Mouse (Mus musculus) forebrain, postnatal 0 days (tissue): Measurements from ENCODE around the gene Slit1. TPM values are rescaled to one million over a fixed set of nuclear protein-coding genes. Genes with fewer than 3 reads are reported as not detected.

Source experiments
- ATAC-seq: fragments of 200-750 bp; cut with Nextera tagmentation; 2 replicates; pipeline ENCODE4 v1.8.0; 2017; ENCODE audit warnings: mild to moderate bottlenecking, moderate library complexity
- DNase-seq: peaks from one replicate; pipeline ENCODE4 v3.0.0-alpha.2; 2015
- H3K27ac ChIP-seq: fragments of 300-500 bp; sonication (generic); 2 replicates; pipeline ENCODE4 v1.5.1; 2014; ENCODE audit warnings: low read depth, mild to moderate bottlenecking, antibody characterized with exemption, low read length, moderate library complexity, mixed read lengths
- H3K27me3 ChIP-seq: fragments of 300-500 bp; sonication (generic); 2 replicates; pipeline ENCODE4 v1.6.1; 2014; ENCODE audit warnings: mild to moderate bottlenecking, low read length, mixed read lengths; ENCODE audit not compliant: insufficient read depth
- H3K36me3 ChIP-seq: fragments of 300-500 bp; sonication (generic); 2 replicates; pipeline ENCODE4 v1.6.1; 2014; ENCODE audit warnings: mild to moderate bottlenecking, moderate library complexity; ENCODE audit not compliant: insufficient read depth
- H3K4me1 ChIP-seq: fragments of 300-500 bp; sonication (generic); 2 replicates; pipeline ENCODE4 v1.6.1; 2014; ENCODE audit warnings: antibody characterized with exemption; ENCODE audit not compliant: insufficient read depth
- H3K4me2 ChIP-seq: fragments of 300-500 bp; sonication (generic); 2 replicates; pipeline ENCODE4 v1.6.1; 2014; ENCODE audit warnings: low read depth, mild to moderate bottlenecking, moderate library complexity
- H3K4me3 ChIP-seq: fragments of 300-500 bp; sonication (generic); 2 replicates; pipeline ENCODE4 v1.5.1; 2014; ENCODE audit warnings: low read depth, low read length, mixed read lengths
- H3K9ac ChIP-seq: fragments of 300-500 bp; sonication (generic); 2 replicates; pipeline ENCODE4 v1.6.1; 2014; ENCODE audit warnings: mild to moderate bottlenecking
- H3K9me3 ChIP-seq: fragments of 300-500 bp; sonication (generic); 2 replicates; pipeline ENCODE4 v1.6.1; 2016; ENCODE audit warnings: low read length
- CTCF ChIP-seq: sonication (generic); IDR thresholded peaks from 2 replicates; pipeline ENCODE4 v1.5.1; 2016; ENCODE audit warnings: antibody characterized with exemption, control low read depth, low read depth
- WGBS: fragments of 180-500 bp; shearing (Covaris S2); extraction: QIAGEN DNeasy Blood & Tissue Kit; methylation state at CpG from one replicate; pipeline ENCODE4 v1.1.7; 2014; 5-methylcytosine and 5-hydroxymethylcytosine counted together
- microRNA-seq, 2 experiments: library from miRNA; unstranded; fragments of <30 nt; microRNA quantifications; one replicate each; pipeline ENCODE4; 2016
- polyA plus RNA-seq: library from polyadenylated mRNA; unstranded; fragments of >200 nt; fragmentation: Nextera tagmentation; extraction: Ambion mirVana; gene quantifications from 2 replicates; pipeline ENCODE4 v1.2.1, GENCODE M21; 2015
- total RNA-seq: library from RNA; depleted of rRNA; stranded (reverse); fragments of >200 nt; gene quantifications from 2 replicates; pipeline ENCODE4 v1.2.3, GENCODE M21; 2014; rRNA removed

Slit1 gene
- total and polyA plus RNA-seq, 2 experiments from 2014 or later, result 13.4 to 61.8 TPM

DNA sequence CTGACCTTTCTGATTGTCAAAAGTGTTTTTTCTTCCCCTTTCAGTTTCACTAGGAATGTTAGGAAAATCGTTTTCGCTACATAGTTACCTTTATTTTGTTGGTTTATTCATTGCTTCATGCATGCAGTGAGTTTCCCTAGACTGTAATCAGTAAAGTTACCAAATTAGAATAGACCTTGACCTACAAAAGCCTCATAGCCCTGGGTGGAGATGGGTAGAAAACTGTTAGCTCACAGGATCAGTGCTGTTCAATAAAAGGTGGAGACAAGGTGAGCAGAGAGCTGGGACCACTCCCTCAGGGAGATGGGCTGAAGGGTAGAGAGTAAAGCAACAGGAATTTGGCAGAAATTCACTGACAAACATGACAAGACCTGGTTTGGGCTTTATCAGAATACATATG, 169.8 kb downstream of the Slit1 start:
- H3K9me3 ChIP-seq, result no peaks in the 10 kb centered on the region
- no peak overlapping the region for H3K27ac ChIP-seq
- no peak overlapping the region for H3K4me3 ChIP-seq
- WGBS, result 93% methylated on average over 2 of the region's 2 CpGs
- ATAC-seq, result no peak
- H3K27me3 ChIP-seq, result no peaks in the 10 kb centered on the region
- no peak for TF ChIP-seq CTCF
- no peak overlapping the region for H3K9ac ChIP-seq
- no peak for DNase-seq
- H3K36me3 ChIP-seq, result no peaks in the 10 kb centered on the region
- H3K4me1 ChIP-seq, result no peaks in the 10 kb centered on the region
- H3K4me2 ChIP-seq, result no peak overlapping the region

- no peak overlapping the region for H3K4me2 ChIP-seq
Measured at GRCm38 (mm10) chr19:41568791-41569190, 174.7 kb downstream of the Slit1 start.

DNA sequence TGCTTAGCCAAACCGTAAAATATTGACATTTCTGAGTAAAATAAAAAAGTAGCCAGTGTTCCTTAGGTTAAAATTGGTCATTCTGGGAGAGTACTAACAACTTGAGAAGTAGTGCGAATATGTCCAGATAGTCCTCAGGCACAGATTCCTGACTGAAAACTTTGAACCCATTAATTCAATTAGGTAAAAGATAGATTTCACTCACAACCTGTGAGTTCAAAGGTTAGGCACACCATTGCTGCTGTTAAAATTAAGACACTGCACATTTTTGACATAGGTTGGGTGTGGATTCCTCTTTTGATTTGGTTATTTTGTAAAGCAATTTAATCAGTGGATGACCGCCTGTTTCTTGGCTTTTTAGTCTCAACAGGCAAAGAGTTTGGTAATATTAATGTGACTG, 182.6 kb downstream of the Slit1 start:
- DNase-seq, result no peak
- Histone ChIP-seq H3K9me3 (no peaks in the 10 kb centered on the region), H3K4me1 (no peaks in the 10 kb centered on the region), H3K9ac (no peak overlapping the region), H3K27me3 (no peaks in the 10 kb centered on the region), H3K4me3 (no peak overlapping the region), H3K4me2 (no peak overlapping the region), H3K36me3 (peaks cover 29% of the 10 kb centered on the region), H3K27ac (no peak overlapping the region)
- 97% methylated on average over 3 of the region's 3 CpGs for WGBS
- TF ChIP-seq CTCF, result no peak
- no peak for ATAC-seq

More at GRCm38 (mm10) chr19:41568791-41569190, 174.7 kb downstream of the Slit1 start:
- ATAC-seq, result no peak
- 67% methylated on average over 2 of the region's 2 CpGs for WGBS
- Histone ChIP-seq H3K27ac (no peak overlapping the region), H3K4me3 (no peak overlapping the region), H3K27me3 (no peaks in the 10 kb centered on the region), H3K9ac (no peak overlapping the region), H3K9me3 (no peaks in the 10 kb centered on the region), H3K36me3 (no peaks in the 10 kb centered on the region), H3K4me1 (no peaks in the 10 kb centered on the region)
- DNase-seq, result no peak
- TF ChIP-seq CTCF, result no peak

GRCm38 (mm10) chr19:41558891-41559486, 184.5 kb downstream of the Slit1 start:
- no peak for TF ChIP-seq CTCF
- H3K9me3 ChIP-seq, result no peaks in the 10 kb centered on the region
- H3K27me3 ChIP-seq, result no peaks in the 10 kb centered on the region
- H3K36me3 ChIP-seq, result peaks cover 33% of the 10 kb centered on the region
- ATAC-seq (no peak), DNase-seq (no peak)
- WGBS, result 81% methylated on average over 9 of the region's 9 CpGs
- no peak overlapping the region for H3K4me3 ChIP-seq
- H3K27ac ChIP-seq, result no peak overlapping the region
- H3K9ac ChIP-seq, result no peak overlapping the region
- H3K4me1 ChIP-seq, result no peaks in the 10 kb centered on the region
- H3K4me2 ChIP-seq, result no peak overlapping the region

DNA sequence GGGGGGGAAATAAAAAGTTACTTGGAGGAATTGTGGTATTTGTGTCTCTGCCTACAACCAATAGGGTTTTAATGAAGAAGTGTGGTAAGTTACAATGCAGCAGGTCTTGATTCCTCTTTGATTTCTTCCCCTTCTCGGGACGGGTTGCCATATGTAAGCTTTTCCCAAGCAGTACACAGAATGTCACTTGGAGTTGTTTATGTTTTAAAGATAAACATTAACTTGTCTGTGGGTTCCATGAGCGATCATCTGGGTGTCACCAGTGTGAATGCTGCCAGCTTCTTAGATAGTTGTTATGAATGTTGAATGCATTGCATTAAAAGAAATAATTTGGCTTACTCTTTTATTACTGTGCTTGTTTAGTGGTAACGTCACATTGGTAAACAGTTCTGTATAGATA, 186.0 kb downstream of the Slit1 start:
- Histone ChIP-seq H3K9me3 (no peaks in the 10 kb centered on the region), H3K4me1 (no peaks in the 10 kb centered on the region), H3K36me3 (peaks cover 33% of the 10 kb centered on the region), H3K4me3 (no peak overlapping the region), H3K4me2 (no peak overlapping the region), H3K27ac (no peak overlapping the region), H3K27me3 (no peaks in the 10 kb centered on the region), H3K9ac (no peak overlapping the region)
- no peak for ATAC-seq
- no peak for DNase-seq
- no peak for TF ChIP-seq CTCF
- WGBS, result 75% methylated on average over 4 of the region's 4 CpGs

- H3K4me2 ChIP-seq, result no peak overlapping the region
- H3K4me3 ChIP-seq, result no peak overlapping the region
- no peak overlapping the region for H3K9ac ChIP-seq
- H3K9me3 ChIP-seq, result no peaks in the 10 kb centered on the region
- no peaks in the 10 kb centered on the region for H3K27me3 ChIP-seq
- 86% methylated on average over 4 of the region's 4 CpGs for WGBS
- no peak for DNase-seq
- no peak overlapping the region for H3K27ac ChIP-seq
- TF ChIP-seq CTCF, result no peak
- peaks cover 33% of the 10 kb centered on the region for H3K36me3 ChIP-seq
- H3K4me1 ChIP-seq, result no peaks in the 10 kb centered on the region
- ATAC-seq, result no peak
Measured at GRCm38 (mm10) chr19:41556981-41557380, 186.5 kb downstream of the Slit1 start.

Small RNAs within 50 kb of the gene (microRNA-seq; reads per million reads assigned to microRNA genes)
- 0 reads per million in 2 experiments for gene Mir8091

Other genes starting within 250 kb of the Slit1 start
- gene Gm340, start 161.3 kb downstream of the Slit1 start, total RNA-seq, result 6.8 and 7.6 TPM in 2 replicates
- 1.2 and 1.7 TPM in 2 replicates for gene Gm340, start 161.3 kb downstream of the Slit1 start, polyA plus RNA-seq
- 3.9 and 6.0 TPM in 2 replicates for gene Arhgap19, start 58.4 kb upstream of the Slit1 start, total RNA-seq
- gene Arhgap19, start 58.4 kb upstream of the Slit1 start, polyA plus RNA-seq, result 3.1 and 3.2 TPM in 2 replicates
- gene Frat1, start 86.3 kb upstream of the Slit1 start, total RNA-seq, result 40.2 and 43.4 TPM in 2 replicates
- 48.2 and 52.3 TPM in 2 replicates for gene Frat1, start 86.3 kb upstream of the Slit1 start, polyA plus RNA-seq
- gene Frat2, start 104.5 kb upstream of the Slit1 start, total RNA-seq, result 14.4 and 22.4 TPM in 2 replicates
- gene Frat2, start 104.5 kb upstream of the Slit1 start, polyA plus RNA-seq, result 14.8 and 15.5 TPM in 2 replicates
- 17.0 and 19.5 TPM in 2 replicates for gene Rrp12, start 152.5 kb upstream of the Slit1 start, total RNA-seq
- 12.3 and 14.4 TPM in 2 replicates for gene Rrp12, start 152.5 kb upstream of the Slit1 start, polyA plus RNA-seq
- 400 and 416 TPM in 2 replicates for gene Pgam1, start 168.3 kb upstream of the Slit1 start, total RNA-seq
- 501 and 537 TPM in 2 replicates for gene Pgam1, start 168.3 kb upstream of the Slit1 start, polyA plus RNA-seq
- gene Exosc1, start 189.8 kb upstream of the Slit1 start, total RNA-seq, result 29.6 and 33.3 TPM in 2 replicates
- gene Exosc1, start 189.8 kb upstream of the Slit1 start, polyA plus RNA-seq, result 69.4 and 71.0 TPM in 2 replicates
- gene Zdhhc16, start 189.8 kb upstream of the Slit1 start, total RNA-seq, result 53.3 and 58.6 TPM in 2 replicates
- gene Zdhhc16, start 189.8 kb upstream of the Slit1 start, polyA plus RNA-seq, result 96.8 and 97.4 TPM in 2 replicates
- gene Mms19, start 237.5 kb upstream of the Slit1 start, total RNA-seq, result 42.2 and 66.5 TPM in 2 replicates
- gene Mms19, start 237.5 kb upstream of the Slit1 start, polyA plus RNA-seq, result 17.4 and 25.8 TPM in 2 replicates
- 18.7 and 22.2 TPM in 2 replicates for gene Ubtd1, start 238.1 kb upstream of the Slit1 start, total RNA-seq
- gene Ubtd1, start 238.1 kb upstream of the Slit1 start, polyA plus RNA-seq, result 12.2 and 13.3 TPM in 2 replicates